Mouse (Mus musculus) lung, postnatal 14 days (tissue): ENCODE measurements around the gene Mocs3.

ENCODE experiments used
- DNase-seq: peaks from one replicate; pipeline ENCODE4 v3.0.0; 2021

Mocs3 gene

DNA sequence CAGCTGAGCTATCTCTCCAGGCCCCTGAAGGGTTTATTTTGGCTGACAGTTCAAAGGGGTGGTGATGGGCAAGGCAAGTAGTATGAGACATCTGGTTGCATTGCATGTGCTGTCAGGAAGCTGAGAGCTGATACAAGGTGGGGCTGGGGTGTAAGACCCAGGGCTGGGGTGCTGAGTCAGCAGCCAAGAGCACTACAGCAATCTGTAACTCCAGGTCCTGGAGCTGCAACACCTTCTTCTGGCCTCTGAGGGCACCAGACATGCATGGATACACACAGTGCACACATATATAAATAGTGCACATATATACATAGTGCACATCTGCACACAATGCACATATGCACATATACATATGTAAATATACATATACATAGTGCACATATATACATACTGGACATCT is 12.4 kb downstream of the Mocs3 start:
- DNase-seq: no peak

DNA sequence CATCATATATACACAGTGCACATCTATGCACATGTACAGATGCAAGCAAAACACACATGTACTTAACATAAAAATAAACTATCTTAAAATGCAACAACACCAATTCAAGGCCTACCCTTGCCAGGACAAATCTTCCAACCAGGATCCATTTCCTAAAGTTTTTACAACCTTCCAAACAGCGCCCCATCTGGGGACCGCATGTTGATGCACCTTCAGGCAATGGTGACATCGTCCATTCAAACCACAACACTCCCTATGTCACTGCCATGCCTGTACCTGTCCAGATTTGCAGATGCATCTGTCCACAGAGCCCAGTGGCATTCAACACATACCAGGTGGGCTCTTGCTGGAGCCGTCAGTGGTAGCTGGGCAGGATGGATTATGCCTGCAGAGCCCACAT is 12.9 kb downstream of the Mocs3 start:
- DNase-seq: no peak

DNA sequence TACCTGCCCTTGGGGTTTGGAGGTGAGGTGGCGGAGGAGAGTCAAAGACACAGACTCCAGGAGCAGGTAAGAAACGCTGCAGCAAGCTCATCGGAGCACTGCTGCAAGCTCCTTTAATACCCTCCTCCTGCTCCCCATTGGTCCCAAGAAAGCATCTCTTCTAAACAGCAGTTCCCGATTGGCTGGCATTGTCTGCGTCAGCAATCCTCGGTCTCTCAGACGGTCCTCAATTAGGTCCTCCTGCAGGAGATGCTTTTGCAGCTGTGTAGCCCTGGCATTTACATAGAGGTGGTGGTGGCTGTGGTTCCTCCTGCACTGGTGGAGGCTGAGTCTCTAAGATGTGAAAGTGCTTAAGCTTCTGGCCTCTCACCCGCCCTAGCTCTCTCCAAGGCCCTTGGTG is 15.1 kb downstream of the Mocs3 start:
- no peak for DNase-seq

DNA sequence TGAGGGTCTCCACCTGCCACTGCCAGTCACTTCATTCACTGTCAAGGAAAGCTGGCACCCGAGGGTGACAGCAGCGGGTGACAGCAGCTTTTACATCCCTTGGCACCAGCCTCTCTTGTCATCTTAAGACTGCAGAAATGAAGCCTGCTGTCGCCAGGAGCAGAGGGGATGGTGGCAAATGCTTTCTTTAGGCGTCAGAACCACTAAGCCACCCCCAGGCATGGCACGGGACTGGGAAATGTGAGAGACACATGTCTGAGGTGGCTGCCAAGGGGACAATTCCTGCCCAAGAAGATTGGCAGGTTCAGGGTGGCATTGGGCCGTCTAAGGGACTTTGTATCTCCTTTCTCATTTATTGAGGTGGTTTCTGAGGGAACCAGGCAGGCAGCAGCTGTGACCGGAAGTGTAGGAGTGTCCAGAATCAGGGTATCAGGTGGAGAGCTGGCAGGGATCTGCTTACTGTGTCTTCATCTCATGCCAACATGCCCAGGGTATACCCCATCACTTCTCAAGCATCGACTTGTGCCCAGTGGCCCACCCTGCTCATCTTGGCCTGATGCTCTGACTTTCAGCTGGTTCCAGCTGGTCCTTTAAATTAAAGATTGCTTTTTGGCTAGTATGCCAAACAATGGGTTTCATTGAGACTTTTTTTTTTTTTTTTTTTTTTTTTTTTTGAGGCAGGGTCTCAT is 17.9 kb downstream of the Mocs3 start:
- no peak for DNase-seq

DNA sequence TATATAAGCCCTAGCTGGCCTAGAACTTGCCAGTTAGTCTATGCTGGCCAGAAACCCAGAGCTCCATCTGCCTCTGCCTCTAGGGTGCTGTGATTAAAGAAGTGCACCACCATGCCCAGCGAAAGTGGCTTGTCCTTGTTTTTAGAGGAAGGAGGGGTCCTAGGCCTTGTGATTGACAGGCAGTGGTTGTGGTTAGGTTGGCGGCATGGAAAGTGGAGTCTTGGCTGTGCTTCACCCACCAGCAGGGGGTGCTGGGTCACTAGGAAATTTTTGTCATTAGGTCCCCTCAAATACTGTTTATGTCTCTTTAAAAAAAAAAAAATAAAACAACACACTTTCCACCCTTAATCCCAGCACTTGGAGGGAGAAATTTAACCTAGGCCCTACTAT is 18.4 kb downstream of the Mocs3 start:
- DNase-seq: peak; percentile 26

DNA sequence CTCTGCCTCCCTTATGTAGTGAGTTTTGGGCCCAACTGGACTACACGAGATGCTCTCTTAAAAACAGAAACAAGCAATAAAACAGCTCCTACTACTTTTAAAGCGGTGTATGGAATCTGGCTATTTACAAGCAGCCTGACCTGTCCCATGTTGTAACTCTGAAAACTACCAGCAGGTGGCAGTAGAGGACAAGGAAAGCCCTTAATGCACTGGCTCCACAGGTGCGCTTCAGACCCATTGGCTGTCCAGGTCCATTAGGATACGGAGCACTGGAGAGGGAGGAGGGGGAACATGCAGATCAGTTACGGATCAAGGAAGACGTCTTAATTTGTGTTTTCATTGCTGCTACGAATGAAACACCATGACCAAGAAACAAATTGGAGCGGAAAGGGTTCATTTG is 19.8 kb downstream of the Mocs3 start:
- DNase-seq: peak; percentile 92

DNA sequence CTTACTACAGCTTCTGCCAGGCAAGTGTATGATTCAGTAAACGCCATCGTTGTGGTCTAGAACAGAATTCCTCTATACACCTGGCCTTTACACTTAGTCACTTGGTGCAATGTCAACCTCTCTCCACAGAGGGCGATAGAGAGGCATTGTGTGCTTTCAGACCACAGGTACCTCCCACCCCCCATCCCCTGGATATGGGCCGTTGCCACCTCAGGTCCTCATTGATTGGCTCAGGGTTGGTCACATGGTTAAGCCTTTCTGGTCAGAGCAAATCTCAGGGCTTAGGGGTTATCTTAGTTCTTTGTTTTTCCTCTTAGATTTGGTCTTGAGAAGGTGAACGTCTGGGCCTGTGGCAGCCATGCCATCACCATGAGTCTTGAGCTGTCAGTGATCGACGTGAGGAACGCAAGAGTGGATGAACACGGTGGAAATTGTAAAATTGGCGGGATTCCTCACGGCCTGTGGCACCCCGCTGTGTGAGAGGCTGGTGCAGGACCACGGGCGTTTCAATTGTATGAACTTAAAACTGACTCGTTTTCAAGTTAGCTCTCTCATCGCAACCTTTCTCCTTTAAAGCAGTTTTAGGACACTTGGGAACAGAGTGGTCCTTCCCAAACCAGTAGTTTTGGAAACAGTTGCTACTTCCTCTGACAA is 22.3 kb downstream of the Mocs3 start:
- peak; percentile 16 for DNase-seq

DNA sequence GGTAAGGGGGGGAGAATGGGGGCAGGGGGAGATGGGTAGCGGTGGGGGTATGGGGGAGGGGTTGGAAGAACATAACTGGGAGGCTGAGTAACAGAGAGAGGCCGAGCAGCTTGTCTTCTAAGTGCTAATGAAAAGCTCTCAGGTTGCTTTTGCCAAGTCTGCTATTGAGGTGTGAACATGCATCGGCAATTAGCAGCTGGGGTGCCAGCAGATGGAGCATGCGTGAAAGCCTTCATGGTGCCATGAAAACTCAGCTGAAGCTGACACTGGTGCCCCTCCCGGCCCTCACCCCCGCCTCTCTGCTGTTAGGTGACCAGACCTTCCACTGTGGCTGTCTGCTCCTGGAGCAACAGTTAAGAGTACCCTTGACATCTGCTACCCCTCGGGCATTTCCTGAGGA is 23.4 kb downstream of the Mocs3 start:
- DNase-seq: no peak

DNA sequence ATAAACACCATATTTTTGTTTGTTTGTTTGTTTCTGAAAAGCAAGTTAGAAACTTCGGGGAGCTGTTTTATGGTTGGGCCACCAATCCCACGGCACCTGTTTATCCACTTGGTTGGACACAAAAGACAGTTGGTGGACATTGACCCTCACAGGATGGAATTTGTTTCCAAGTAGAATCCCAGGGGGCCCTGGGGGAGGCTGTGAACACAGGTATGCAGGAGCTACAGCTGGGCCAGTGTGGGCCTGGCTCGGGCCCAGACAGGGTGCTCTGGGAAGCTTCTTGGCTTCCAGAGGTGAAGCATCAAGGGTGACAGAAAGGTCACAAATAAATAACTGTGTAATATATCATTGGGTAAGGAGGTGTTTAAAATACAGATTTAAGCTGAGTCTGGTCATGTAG is 26.1 kb downstream of the Mocs3 start:
- DNase-seq: no peak

DNA sequence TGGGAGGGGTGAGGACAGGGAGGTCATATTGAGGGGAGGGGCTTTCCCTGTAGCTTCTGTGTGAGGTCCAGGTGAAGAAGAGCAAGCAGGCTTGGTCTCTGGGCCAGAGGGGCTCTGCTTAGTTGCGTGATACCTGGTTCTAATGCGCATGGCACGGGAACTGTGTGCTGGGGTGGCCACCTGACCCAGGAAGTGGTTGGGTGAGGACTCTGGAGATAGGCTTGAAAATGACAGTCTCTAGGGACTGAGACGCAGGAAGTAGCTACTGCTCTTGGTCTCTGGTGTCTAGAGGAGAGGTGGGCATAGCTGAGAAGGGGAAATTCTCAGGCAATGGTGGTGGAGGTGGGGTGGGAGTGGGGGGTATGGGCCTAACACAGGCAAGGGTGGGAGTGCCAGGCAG is 26.8 kb downstream of the Mocs3 start:
- no peak for DNase-seq

DNA sequence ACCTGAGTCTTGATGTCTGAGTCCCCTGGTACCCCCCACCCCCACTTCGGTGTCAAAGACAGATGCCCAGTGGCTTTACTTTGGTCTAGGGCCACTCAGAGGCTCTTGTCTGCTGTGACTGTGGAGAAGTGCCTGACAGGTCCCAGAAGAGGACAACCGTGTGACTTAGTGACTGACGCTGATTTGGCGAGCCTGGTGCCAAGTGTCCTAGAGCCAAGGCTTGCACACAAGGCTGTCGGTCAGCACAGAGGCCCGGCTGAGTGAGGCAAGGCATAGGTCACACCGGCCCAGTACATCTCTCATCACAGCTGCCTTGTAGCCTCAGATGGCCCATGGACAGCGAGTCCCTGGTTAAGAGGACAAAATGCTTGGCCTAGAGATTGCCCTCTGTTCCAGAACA is 28.6 kb downstream of the Mocs3 start:
- DNase-seq: no peak

DNA sequence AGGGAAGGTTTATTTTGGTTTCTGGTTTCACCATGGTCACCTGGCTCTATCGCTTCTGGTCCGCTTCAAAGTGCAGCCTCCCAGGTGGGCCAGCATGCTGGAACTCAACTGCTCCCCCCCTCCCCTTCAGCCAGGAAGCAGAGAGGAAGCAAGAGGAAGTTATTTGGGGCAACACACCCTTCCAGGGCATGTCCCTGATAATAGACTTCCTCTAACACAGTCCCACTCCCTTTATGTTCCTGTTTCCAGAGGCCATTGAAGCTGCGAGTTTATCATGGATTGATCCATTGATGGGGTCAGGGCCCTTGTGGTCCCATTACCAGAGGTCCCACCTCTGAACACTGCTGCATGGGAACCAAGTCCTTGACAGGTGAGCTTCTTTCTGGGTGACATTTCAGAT is 29.7 kb downstream of the Mocs3 start:
- no peak for DNase-seq

DNA sequence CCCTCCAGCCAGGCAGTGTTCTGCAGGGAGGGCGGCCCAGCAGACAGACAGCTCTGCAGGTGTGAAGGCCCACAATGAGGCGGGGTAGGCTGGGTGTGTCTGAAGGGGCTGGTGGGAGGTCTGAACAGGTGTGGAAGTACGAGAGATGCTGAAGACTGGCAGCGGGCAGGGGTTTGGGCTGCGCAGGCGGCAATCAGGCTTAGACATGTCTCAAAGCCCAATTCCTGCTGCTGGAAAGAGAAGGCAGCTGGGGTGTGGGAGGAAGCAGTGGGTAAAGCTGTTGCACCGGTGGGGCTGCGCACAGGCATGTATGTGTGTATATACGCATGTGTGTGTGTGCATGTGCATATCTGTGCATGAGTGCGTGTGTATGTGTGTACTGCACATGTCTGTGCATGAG is 30.5 kb downstream of the Mocs3 start:
- DNase-seq: no peak

DNA sequence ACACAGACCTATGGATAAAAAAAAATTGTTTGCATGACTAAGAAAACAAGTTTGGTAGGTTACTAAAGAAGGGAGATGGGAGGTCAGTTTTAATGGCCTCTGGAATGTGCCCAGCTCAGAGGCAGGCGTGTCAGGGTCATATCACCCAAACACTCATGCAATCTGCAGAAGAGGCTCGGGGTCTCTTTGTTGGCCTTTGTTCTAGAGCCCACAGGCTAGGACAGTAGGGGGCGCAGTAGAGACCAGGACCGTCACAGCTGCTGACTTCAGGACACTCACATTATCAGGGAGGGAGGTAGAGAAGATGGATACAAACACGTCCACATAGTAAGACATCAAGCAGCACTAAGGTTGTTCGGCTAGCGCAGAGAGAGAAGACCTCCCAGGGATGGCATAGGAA is 37.6 kb downstream of the Mocs3 start:
- peak; percentile 51 for DNase-seq

DNA sequence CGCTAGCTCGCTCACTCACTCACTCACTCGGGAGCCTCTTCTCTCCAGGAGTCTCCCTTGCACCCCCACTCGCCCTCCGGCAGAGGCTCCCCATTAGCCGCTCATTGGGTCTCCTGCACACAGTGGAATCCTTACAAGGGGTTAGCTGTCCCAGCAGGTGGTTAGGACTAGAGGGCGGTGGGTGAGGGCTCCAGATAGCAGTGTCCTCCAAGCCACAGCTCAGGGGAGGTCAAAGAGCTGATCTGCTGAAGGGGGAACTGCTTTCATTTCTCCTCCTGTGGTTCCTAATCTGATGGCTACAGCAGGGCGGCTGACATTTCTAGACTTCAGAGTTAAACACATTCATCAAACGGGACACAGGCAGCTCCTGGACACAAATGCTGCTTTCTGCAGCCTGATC is 43.0 kb downstream of the Mocs3 start:
- DNase-seq: no peak

DNA sequence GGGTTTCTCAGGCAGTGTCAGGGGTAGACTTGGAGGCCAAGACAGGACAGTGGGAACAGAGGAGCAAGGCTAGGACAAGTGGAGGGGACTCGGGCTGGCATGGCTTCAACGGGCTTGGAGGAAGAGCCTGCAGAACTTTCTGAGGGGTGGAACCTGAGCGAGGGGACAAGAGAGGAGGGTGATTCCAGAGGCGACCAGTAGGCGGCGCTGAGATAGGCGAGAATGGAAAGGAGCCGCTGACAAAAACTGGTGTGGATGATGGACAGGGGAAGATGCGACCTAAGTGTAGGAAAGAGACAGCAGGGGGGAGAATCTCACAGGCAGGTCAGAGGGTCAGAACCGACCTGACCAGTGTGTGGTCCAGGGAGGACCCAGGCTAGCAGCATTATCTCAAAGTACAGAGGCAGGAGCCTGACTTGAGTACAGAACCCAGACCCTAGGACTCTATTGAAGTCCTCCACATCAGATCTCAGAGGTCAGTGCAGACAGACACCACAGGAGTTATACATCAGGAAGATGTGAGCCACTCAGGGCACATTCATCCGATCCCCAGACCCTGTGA is 44.0 kb downstream of the Mocs3 start:
- peak; percentile 83 for DNase-seq

DNA sequence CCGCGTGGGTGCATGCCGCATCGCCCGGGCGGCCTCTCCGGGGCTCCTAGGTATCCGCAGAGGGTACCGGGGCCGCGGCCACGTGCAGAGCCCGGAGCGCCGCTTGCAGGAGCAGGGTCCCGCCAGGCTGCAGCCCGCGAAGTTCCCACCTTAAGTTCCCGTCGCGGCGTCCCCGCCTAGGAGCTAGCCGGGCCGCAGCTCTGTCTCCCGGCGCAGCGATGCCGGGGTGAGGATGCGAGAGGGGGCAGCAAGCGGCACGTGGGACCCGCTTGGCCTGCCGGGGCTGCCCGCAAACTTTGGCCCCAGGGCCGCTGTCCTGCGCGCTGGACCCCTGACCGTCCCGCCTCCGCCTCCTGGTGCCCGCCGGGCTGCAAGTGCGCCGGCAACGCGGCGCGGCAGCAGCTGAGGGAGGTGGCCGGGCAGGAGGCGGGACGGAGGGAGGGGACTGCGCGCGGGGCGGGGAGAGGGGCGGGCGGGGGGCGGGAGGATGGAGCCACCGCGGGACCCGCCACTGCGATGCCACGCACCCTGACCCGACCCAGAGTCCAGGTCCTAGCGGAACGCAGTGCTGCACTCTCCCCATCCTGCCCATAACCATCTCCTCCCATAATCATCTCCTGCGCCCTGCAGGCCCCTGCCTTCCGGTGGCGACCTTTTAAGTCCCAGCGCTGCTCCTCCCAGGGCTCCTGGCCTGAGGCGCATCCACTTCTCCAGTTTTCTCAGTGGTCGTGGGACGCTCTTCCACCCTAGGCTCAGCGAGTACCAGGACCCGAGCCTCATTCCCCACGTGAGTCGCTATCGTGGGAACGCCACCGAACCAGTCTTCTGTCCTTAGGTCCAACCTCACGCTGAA is 50.5 kb downstream of the Mocs3 start:
- DNase-seq: peak; percentile 42

DNA sequence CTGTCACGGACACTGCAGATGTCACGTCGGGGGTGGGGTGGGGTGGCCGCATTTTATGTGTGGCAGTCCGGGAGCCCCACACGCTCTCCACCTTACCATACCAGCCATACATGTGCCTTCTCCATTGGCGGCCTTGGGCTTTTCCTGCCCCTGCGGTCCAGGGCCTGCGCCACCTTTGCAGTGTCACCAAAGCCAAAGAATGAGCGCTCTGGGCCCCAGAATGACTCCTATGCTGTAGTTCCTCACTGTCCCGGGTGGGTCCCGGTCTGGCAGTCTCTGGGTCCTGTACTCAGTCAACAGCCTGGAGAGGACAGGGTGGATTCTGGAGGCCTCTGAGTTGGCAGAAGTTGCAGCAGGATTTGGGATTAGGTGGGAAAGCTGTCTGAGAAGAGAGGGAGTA is 51.2 kb downstream of the Mocs3 start, which contains the start of gene Kcng1:
Gene Kcng1, minus strand, starts transcription at position 155 of the 400 bp plus-strand sequence.
- DNase-seq: no peak
